Mouse (Mus musculus) cortical plate, adult 2 months (tissue): ENCODE data around the gene Tas2r119.

Source experiments
- CTCF ChIP-seq: fragments of 200-500 bp; IDR thresholded peaks from 2 replicates; pipeline ENCODE4 v1.5.1; 2011; ENCODE audit warnings: mild to moderate bottlenecking, control low read depth, low read length; ENCODE audit not compliant: insufficient read depth; ENCODE audit errors: extremely low read depth
- POLR2A ChIP-seq: fragments of 200-500 bp; IDR thresholded peaks from 2 replicates; pipeline ENCODE4 v1.6.1; 2011; ENCODE audit warnings: mild to moderate bottlenecking, low read length, control low read depth; ENCODE audit not compliant: insufficient read depth; ENCODE audit errors: extremely low read depth

- TF ChIP-seq CTCF (no peak), POLR2A (no peak)
Observed at GRCm38 (mm10) chr15:32176989-32177388, at the start of gene Tas2r119.
